Mouse (Mus musculus): ENCODE results near the gene Susd2. TPM values are rescaled to one million over a fixed set of nuclear protein-coding genes. Genes with fewer than 3 reads are reported as not detected.

Susd2 gene
- polyA plus RNA-seq, 1 experiment from 2014 or later: 0.07 TPM

DNA sequence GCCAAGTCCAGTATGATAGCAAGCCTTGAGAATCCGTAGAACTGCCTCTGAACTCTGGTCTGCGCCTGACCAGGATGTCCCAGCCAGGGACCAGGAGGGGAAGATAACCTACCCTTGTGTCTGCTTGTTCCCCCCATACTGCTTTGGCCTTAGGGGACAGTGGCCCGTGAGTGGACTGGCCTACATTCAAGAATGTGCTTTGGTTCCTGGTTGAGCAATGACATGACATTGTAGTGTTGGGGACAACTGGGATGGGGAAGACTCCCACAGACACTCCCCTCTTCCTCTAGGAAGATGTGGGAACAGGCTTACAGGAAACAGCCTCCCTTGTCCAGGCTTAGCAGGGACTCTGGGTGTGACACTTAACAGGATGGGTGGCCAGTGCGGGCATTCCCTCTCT is 56.0 kb downstream of the Susd2 start:
- Histone ChIP-seq H3K79me2 (ENCODE audit: inconsistent target) (no peaks in the 10 kb centered on the region), H3K27ac (no peak overlapping the region), H3K36me3 (ENCODE audit: inconsistent target) (no peaks in the 10 kb centered on the region), H3K4me3 (ENCODE audit: inconsistent target) (no peak overlapping the region)
- WGBS (ENCODE audit: missing documents): 97% methylated on average over 3 of the region's 4 CpGs

Other genes starting within 250 kb of the Susd2 start
- gene Upb1, start 242.9 kb downstream of the Susd2 start, polyA plus RNA-seq (2018): 0.24 TPM in 1 of 3 replicates, not detected in the others
- gene Snrpd3, start 126.5 kb downstream of the Susd2 start, polyA plus RNA-seq (2018): 45.0 to 207 TPM (median 89.0 TPM) in 3 replicates
- gene Gucd1, start 126.0 kb downstream of the Susd2 start, polyA plus RNA-seq (2018): 11.2 to 15.3 TPM (median 12.4 TPM) in 3 replicates
- not detected in 3 replicates for gene Lrrc75b, start 83.7 kb downstream of the Susd2 start, polyA plus RNA-seq (2018)
- not detected in 3 replicates for gene Ggt1, start 82.4 kb downstream of the Susd2 start, polyA plus RNA-seq (2018)
- 3.4 to 4.1 TPM (median 3.5 TPM) in 3 replicates for gene Ggt5, start 54.7 kb downstream of the Susd2 start, polyA plus RNA-seq (2018)
- 19.2 to 42.5 TPM (median 19.8 TPM) in 3 replicates for gene Cabin1, start 120.3 kb upstream of the Susd2 start, polyA plus RNA-seq (2018)
- 47.3 to 66.7 TPM (median 58.9 TPM) in 3 replicates for gene Ddt, start 129.4 kb upstream of the Susd2 start, polyA plus RNA-seq (2018)
- gene Gm20441, start 136.9 kb upstream of the Susd2 start, polyA plus RNA-seq (2018): not detected in 3 replicates
- 2.9 to 4.2 TPM (median 4.1 TPM) in 3 replicates for gene Gstt3, start 137.4 kb upstream of the Susd2 start, polyA plus RNA-seq (2018)
- 0.27 to 1.5 TPM (median 0.67 TPM) in 3 replicates for gene Gstt1, start 154.6 kb upstream of the Susd2 start, polyA plus RNA-seq (2018)
- not detected in 3 replicates for gene Gstt4, start 178.5 kb upstream of the Susd2 start, polyA plus RNA-seq (2018)
- gene Gstt2, start 193.4 kb upstream of the Susd2 start, polyA plus RNA-seq (2018): 6.2 to 19.7 TPM (median 10.8 TPM) in 3 replicates
- gene Mif, start 216.2 kb upstream of the Susd2 start, polyA plus RNA-seq (2018): 121 to 436 TPM (median 382 TPM) in 3 replicates
- not detected in 3 replicates for gene Derl3, start 249.4 kb upstream of the Susd2 start, polyA plus RNA-seq (2018)